Mouse (Mus musculus): ENCODE results near the gene Gm17190. TPM values are rescaled to one million over a fixed set of nuclear protein-coding genes. Genes with fewer than 3 reads are reported as not detected.
"Not testable (repeated sequence)": the region's sequence is repeated elsewhere in the genome, so short reads cannot be mapped to it uniquely, and the experiment has no call there.

The Gm17190 gene
- polyA plus RNA-seq (2015; fragmentation: Nextera tagmentation; extraction: Ambion mirVana), result 0.27 TPM in 1 of 2 replicates, not detected in the other

DNA sequence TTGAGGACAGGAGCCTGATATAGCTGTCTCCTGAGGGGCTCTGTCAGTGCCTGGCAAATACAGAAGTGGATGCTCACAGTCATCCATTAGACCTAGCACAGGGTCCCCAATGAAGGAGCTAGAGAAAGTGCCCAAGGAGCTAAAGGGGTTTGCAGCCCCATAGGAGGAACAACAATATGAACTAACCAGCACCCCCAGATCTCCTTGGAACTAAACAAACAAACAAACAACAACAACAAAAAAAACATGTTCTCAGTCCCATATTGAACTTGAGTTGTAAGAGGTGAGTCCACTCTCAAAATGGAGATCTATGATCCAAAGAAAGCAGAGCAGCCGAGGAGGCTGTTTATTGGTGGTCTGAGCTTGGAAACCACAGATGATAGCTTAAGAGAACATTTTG lies at the start of gene Gm17190:
Gm17190 (plus strand) TSS at position 301 of the 400 bp plus-strand sequence.
- H3K9me3 ChIP-seq (replicated peaks); H3K4me1 ChIP-seq; ATAC-seq (ENCODE audit: insufficient number of reproducible peaks, low FRiP score, low TSS enrichment, low read depth); H3K27ac ChIP-seq (replicated peaks); H3K9ac ChIP-seq; H3K4me3 ChIP-seq (replicated peaks); H3K27me3 ChIP-seq; H3K4me2 ChIP-seq (replicated peaks); H3K36me3 ChIP-seq: not testable (repeated sequence)
- WGBS, result 94% methylated on average over 1 of the region's 1 CpGs

DNA sequence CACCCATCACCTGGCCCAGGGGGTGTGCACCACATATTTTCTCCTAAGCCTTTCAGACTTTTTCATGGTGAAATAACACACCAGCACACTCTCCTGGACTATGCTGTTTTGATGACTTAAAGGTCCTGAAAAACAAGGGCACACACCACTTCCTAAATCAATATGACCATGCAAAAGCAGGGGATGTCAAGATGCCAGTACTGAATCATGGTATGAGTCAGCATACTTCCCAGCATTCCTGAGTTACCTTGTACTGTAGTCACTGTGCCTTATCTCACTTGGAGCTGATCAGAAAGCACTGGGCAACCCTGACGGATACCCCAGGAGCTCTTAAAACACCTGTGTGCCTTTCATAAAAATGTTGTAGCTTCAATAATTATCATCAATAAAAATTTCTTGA lies 42.3 kb upstream of the Gm17190 start:
- no peak overlapping the region for H3K4me2 ChIP-seq (replicated peaks)
- no peak overlapping the region for H3K27ac ChIP-seq (replicated peaks)
- ATAC-seq (ENCODE audit: insufficient number of reproducible peaks, low FRiP score, low TSS enrichment, low read depth), result no peak
- H3K9ac ChIP-seq, result no peak overlapping the region
- H3K9me3 ChIP-seq (replicated peaks), result no peaks in the 10 kb centered on the region
- H3K27me3 ChIP-seq, result no peaks in the 10 kb centered on the region
- no peak overlapping the region for H3K4me3 ChIP-seq (replicated peaks)
- H3K36me3 ChIP-seq, result no peaks in the 10 kb centered on the region
- 85% methylated on average over 1 of the region's 1 CpGs for WGBS
- H3K4me1 ChIP-seq, result no peaks in the 10 kb centered on the region

DNA sequence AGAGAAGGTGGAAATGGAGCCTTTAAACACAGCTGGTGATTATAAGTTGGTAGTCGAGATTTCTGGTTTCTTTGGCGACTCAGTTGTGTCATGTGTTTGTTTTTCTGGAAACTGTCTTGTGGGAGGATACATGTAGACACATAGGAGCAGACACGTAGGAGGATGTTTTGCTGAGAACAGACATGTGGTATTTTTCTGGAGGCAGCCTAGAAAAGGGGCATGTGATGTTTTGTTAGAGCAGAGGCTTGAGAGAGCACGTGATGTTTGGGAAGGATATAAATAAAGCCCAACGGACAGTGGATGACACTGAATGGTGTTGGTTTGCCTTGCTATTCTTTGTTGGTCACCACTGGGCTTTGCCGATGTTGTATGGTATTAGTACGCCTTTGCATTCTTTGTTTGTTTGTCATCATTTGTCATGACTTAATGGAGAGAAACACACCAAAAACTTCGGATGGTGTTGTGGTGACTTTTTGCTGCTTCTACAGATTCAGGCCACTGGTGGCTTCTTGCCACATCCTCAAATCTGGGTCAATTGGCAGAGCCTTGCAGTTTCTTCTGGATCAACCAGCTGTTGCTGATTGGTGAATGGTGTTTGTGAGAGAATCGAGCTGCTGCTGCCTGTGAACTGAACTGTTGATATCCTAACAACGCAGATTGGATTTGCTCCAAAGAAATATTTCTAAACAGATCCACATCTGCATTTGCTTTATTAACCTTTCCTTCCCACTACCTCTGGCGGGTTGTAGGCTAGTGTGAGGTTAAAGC lies 41.4 kb upstream of the Gm17190 start:
- Histone ChIP-seq H3K4me3 (replicated peaks) (no peak overlapping the region), H3K4me2 (replicated peaks) (no peak overlapping the region), H3K9me3 (replicated peaks) (no peaks in the 10 kb centered on the region), H3K4me1 (no peaks in the 10 kb centered on the region), H3K36me3 (no peaks in the 10 kb centered on the region), H3K27ac (replicated peaks) (no peak overlapping the region), H3K27me3 (no peaks in the 10 kb centered on the region), H3K9ac (no peak overlapping the region)
- WGBS, result 71% methylated on average over 11 of the region's 11 CpGs
- no peak for ATAC-seq (ENCODE audit: insufficient number of reproducible peaks, low FRiP score, low TSS enrichment, low read depth)

DNA sequence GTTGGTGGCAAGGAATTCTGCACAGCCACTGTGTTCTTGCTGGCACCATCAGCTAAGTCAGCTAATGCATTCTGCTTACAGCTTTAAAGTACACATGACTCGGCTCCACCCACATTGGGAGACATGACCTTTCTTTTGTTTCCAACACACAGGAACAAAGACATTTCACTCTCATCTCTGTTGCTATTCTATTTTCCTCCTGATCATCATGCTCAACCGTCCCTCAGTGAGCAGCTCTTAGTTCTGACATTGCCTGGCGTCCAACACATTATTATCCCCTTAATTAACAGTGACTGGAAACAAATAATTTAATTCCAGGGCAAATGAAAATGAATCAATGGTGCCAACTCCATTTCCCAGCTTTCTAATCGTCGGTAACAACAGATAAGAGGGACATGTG lies 36.5 kb upstream of the Gm17190 start:
- H3K27me3 ChIP-seq, result no peaks in the 10 kb centered on the region
- WGBS, result 66% methylated on average over 5 of the region's 5 CpGs
- no peak for ATAC-seq (ENCODE audit: insufficient number of reproducible peaks, low FRiP score, low TSS enrichment, low read depth)

DNA sequence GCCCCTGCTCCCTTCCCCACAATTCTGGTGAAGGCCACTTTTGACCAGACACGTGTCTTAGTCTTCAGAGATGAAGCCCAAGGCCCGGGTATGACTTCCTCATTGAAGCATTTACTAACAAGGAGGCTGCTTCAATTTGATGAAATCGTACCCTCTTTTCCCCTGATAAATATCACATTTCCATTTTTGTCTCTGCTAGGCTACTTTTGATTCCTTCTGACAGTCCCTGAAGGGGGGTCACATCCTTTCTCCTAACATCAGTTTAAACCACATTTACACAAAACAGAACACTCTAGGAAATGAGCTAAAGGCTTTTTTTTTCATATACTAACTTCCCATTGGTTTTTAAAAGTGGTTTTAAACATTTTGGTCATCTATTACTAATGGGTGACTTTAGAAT lies 29.1 kb upstream of the Gm17190 start:
- H3K9me3 ChIP-seq (replicated peaks), result no peaks in the 10 kb centered on the region
- no peak overlapping the region for H3K9ac ChIP-seq
- no peaks in the 10 kb centered on the region for H3K4me1 ChIP-seq
- H3K4me3 ChIP-seq (replicated peaks), result no peak overlapping the region
- H3K4me2 ChIP-seq (replicated peaks), result no peak overlapping the region
- H3K36me3 ChIP-seq, result no peaks in the 10 kb centered on the region
- no peaks in the 10 kb centered on the region for H3K27me3 ChIP-seq
- ATAC-seq (ENCODE audit: insufficient number of reproducible peaks, low FRiP score, low TSS enrichment, low read depth), result no peak
- 56% methylated on average over 3 of the region's 3 CpGs for WGBS
- no peak overlapping the region for H3K27ac ChIP-seq (replicated peaks)

More for the DNA sequence above, 36.5 kb upstream of the Gm17190 start:
- no peak overlapping the region for H3K4me3 ChIP-seq (replicated peaks)
- no peaks in the 10 kb centered on the region for H3K36me3 ChIP-seq
- H3K4me2 ChIP-seq (replicated peaks), result no peak overlapping the region
- H3K27ac ChIP-seq (replicated peaks), result no peak overlapping the region
- no peaks in the 10 kb centered on the region for H3K4me1 ChIP-seq
- H3K9me3 ChIP-seq (replicated peaks), result no peaks in the 10 kb centered on the region
- H3K9ac ChIP-seq, result no peak overlapping the region

DNA sequence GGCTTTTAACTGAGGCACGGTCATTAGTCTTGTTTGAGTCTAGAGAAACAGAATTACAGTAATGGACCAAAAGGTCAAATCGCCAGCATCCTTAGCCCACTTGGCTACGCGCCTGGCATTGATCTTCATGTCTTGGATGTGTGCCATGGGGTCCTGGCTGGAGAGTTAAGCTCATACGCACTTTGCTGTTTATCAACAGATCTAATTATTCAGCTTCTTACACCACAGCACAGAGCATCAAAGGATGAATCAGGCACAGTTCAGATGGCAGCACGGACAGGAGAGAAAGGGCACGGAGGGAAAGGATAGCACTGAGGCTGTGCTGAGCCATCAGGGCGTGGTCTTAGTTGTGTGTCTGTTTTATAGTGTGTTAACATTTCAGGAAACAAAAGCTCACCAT lies 8.3 kb upstream of the Gm17190 start:
- WGBS, result 57% methylated on average over 8 of the region's 8 CpGs
- H3K4me2 ChIP-seq (replicated peaks), result no peak overlapping the region

DNA sequence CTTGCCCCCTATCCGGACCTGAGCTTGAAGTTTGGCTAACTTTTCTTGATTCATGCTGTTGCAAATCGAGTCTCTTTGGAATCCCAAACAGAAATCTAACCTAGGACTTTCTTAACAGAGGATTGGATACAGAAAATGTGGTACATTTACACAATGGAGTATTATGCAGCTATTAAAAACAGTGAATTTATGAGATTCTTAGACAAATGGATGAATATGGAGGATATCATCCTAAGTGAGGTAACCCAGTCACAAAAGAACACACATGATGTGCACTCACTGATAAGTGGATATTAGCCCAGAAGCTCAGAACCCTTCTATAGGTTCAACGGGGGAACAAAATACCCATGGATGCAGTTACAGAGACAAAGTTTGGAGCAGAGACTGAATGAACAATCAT lies 578 bp upstream of the Gm17190 start, which contains the start of gene Gm20075:
Gm20075 (minus strand) TSS at position 101 of the 400 bp plus-strand sequence.
- H3K4me2 ChIP-seq (replicated peaks); H3K36me3 ChIP-seq; H3K4me3 ChIP-seq (replicated peaks); H3K4me1 ChIP-seq; H3K9ac ChIP-seq; H3K27me3 ChIP-seq; ATAC-seq (ENCODE audit: insufficient number of reproducible peaks, low FRiP score, low TSS enrichment, low read depth); H3K9me3 ChIP-seq (replicated peaks); H3K27ac ChIP-seq (replicated peaks): not testable (repeated sequence)
- 80% methylated on average over 3 of the region's 3 CpGs for WGBS

More for the DNA sequence above, 8.3 kb upstream of the Gm17190 start:
- ATAC-seq (ENCODE audit: insufficient number of reproducible peaks, low FRiP score, low TSS enrichment, low read depth), result no peak
- Histone ChIP-seq H3K9me3 (replicated peaks) (no peaks in the 10 kb centered on the region), H3K4me3 (replicated peaks) (no peak overlapping the region), H3K27ac (replicated peaks) (no peak overlapping the region), H3K9ac (no peak overlapping the region), H3K27me3 (no peaks in the 10 kb centered on the region), H3K36me3 (no peaks in the 10 kb centered on the region), H3K4me1 (peaks cover 5% of the 10 kb centered on the region; the same call in 1 of the 2 replicates)

DNA sequence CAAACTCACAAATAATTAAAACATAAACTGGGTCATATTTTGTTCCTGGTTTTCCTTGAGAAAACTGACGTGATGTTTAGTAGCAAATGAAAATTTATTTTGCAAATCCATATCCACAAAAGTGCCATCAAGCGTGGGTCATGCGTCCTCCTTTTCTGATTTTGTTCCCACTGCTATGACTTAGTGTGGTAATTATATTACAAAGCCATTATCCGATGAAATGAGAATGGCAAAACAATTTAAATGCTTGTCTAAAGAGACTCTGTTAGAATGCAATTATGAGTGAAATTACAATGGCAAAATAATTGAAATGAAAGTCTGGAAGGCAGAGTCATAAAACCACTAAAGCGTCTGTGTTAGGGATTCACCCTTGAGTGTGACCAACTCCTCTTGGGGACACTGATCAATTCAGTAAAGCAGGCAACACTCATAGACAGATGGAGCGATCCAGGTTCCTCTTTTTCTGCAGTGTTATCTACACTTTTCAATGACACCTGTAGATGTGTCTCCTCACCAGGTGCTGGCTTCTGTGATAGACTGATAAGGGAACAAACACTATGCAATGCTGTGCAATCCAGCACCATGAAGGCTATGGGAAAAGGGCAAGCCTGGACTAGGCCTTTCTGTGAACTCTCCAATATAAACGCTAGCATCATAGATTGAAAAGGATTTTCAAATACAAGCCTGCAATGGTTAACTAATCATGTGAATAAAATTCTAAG lies 3.9 kb downstream of the Gm17190 start:
- Histone ChIP-seq H3K4me2 (replicated peaks) (no peak overlapping the region), H3K4me3 (replicated peaks) (no peak overlapping the region), H3K9me3 (replicated peaks) (no peaks in the 10 kb centered on the region), H3K27ac (replicated peaks) (no peak overlapping the region), H3K9ac (no peak overlapping the region), H3K36me3 (no peaks in the 10 kb centered on the region), H3K27me3 (no peaks in the 10 kb centered on the region), H3K4me1 (no peaks in the 10 kb centered on the region)
- ATAC-seq (ENCODE audit: insufficient number of reproducible peaks, low FRiP score, low TSS enrichment, low read depth), result no peak
- WGBS, result 84% methylated on average over 7 of the region's 7 CpGs

DNA sequence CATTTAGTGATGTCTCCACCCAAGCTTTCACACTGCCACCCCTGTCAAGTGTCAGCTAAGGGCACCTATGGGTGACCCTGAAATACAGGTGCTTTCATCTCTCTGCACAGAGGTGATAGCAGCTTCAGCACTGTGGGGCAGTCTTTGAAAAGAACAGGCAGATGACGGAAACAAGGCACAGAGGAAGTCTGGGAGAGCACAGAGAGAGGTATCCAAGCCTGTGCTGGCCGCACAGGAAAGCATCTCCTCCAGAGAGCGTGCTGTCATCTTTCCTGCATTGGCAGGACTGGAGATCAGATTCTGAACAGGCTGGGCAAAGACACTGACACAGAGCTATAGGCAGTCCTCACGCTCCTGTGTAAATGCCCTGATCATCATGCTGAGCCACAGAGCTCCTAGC lies 9.1 kb downstream of the Gm17190 start:
- H3K4me1 ChIP-seq, result no peaks in the 10 kb centered on the region
- no peaks in the 10 kb centered on the region for H3K9me3 ChIP-seq (replicated peaks)
- no peaks in the 10 kb centered on the region for H3K27me3 ChIP-seq
- no peaks in the 10 kb centered on the region for H3K36me3 ChIP-seq
- H3K4me2 ChIP-seq (replicated peaks), result no peak overlapping the region
- H3K9ac ChIP-seq, result no peak overlapping the region
- H3K27ac ChIP-seq (replicated peaks), result no peak overlapping the region
- 69% methylated on average over 4 of the region's 4 CpGs for WGBS
- ATAC-seq (ENCODE audit: insufficient number of reproducible peaks, low FRiP score, low TSS enrichment, low read depth), result no peak
- H3K4me3 ChIP-seq (replicated peaks), result no peak overlapping the region

DNA sequence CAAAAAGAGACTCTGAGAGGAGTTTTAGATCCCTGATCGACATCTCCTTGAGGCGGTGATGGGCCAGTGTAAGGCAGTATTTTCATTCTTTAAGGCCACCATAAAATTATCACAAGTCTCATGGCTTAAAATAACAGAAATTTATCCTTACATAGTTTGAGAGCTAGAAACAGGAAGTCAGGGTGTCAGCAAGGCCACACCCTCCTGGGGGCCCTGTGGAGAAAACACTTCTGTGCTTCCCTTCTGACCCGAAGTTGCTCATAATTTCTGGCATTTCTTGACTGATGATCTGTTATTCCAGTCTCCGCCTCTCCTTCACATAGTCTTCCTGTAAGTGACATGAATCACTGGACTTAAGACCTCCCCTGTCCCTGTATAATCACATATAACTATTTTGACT lies 24.5 kb downstream of the Gm17190 start:
- WGBS, result 79% methylated on average over 4 of the region's 4 CpGs
- H3K4me3 ChIP-seq (replicated peaks), result no peak overlapping the region
- H3K9ac ChIP-seq, result no peak overlapping the region
- no peaks in the 10 kb centered on the region for H3K9me3 ChIP-seq (replicated peaks)
- no peaks in the 10 kb centered on the region for H3K36me3 ChIP-seq
- no peak overlapping the region for H3K27ac ChIP-seq (replicated peaks)
- no peak overlapping the region for H3K4me2 ChIP-seq (replicated peaks)
- ATAC-seq (ENCODE audit: insufficient number of reproducible peaks, low FRiP score, low TSS enrichment, low read depth), result no peak
- no peaks in the 10 kb centered on the region for H3K4me1 ChIP-seq
- H3K27me3 ChIP-seq, result no peaks in the 10 kb centered on the region

DNA sequence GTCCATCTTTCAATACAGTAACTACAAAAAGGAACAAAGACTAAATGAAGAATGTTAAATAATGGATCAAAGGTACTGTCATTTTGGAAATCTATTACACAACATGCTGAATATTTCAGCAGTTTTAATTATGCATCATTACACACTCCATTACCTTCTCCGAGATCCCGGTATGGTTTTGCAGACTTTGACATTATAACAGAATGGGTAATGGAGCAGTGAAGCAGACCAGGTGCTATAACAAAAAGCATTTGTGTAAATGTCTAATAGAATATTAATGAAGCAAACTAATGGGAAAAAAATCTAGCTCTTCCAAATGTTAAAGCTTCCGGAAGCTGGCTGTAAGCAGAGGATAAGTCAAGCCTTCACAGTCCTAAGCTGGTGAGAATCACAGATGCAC lies 28.9 kb downstream of the Gm17190 start:
- Histone ChIP-seq H3K9ac (no peak overlapping the region), H3K27me3 (no peaks in the 10 kb centered on the region), H3K9me3 (replicated peaks) (no peaks in the 10 kb centered on the region), H3K4me2 (replicated peaks) (no peak overlapping the region), H3K4me1 (no peaks in the 10 kb centered on the region), H3K4me3 (replicated peaks) (no peak overlapping the region), H3K27ac (replicated peaks) (no peak overlapping the region), H3K36me3 (no peaks in the 10 kb centered on the region)
- 82% methylated on average over 3 of the region's 3 CpGs for WGBS
- ATAC-seq (ENCODE audit: insufficient number of reproducible peaks, low FRiP score, low TSS enrichment, low read depth), result no peak

All from embryonic facial prominence, embryonic 15.5 days (tissue).